Mouse (Mus musculus) lung, postnatal 0 days (tissue): ENCODE results near the gene Tusc2. TPM values are rescaled to one million over a fixed set of nuclear protein-coding genes. Genes with fewer than 3 reads are reported as not detected.
A peak's percentile ranks its signal among the peaks of the same experiment; 100 is the strongest.

Experiments used
- ATAC-seq: fragments of 200-750 bp; cut with Nextera tagmentation; 2 replicates; pipeline ENCODE4 v1.8.0; 2017; ENCODE audit warnings: moderate library complexity
- DNase-seq: peaks from one replicate; pipeline ENCODE4 v3.0.0-alpha.2; 2016; ENCODE audit warnings: low spot score
- H3K27ac ChIP-seq: fragments of 300-500 bp; sonication (generic); 2 replicates; pipeline ENCODE4 v1.5.1; 2014; ENCODE audit warnings: antibody characterized with exemption, mild to moderate bottlenecking, low read length, mixed read lengths
- H3K27me3 ChIP-seq: fragments of 300-500 bp; sonication (generic); replicated peaks from 2 replicates; pipeline ENCODE4 v1.6.1; 2014; ENCODE audit warnings: low read length, mixed read lengths; ENCODE audit not compliant: insufficient read depth
- H3K36me3 ChIP-seq: fragments of 300-500 bp; sonication (generic); 2 replicates; pipeline ENCODE4 v1.6.1; 2014; ENCODE audit warnings: low read length, mixed read lengths; ENCODE audit not compliant: insufficient read depth
- H3K4me1 ChIP-seq: fragments of 300-500 bp; sonication (generic); 2 replicates; pipeline ENCODE4 v1.6.1; 2014; ENCODE audit warnings: antibody characterized with exemption, low read depth, low read length, mixed read lengths; ENCODE audit not compliant: insufficient read depth
- H3K4me2 ChIP-seq: fragments of 300-500 bp; sonication (generic); replicated peaks from 2 replicates; pipeline ENCODE4 v1.6.1; 2014; ENCODE audit warnings: low read depth, mild to moderate bottlenecking, low read length, moderate library complexity, mixed read lengths
- H3K4me3 ChIP-seq: fragments of 300-500 bp; sonication (generic); 2 replicates; pipeline ENCODE4 v1.5.1; 2014; ENCODE audit warnings: low read depth, low read length
- H3K9ac ChIP-seq: fragments of 300-500 bp; sonication (generic); replicated peaks from 2 replicates; pipeline ENCODE4 v1.6.1; 2014; ENCODE audit warnings: low read depth, mild to moderate bottlenecking
- H3K9me3 ChIP-seq: fragments of 300-500 bp; sonication (generic); 2 replicates; pipeline ENCODE4 v1.6.1; 2016; ENCODE audit warnings: low read length, mixed read lengths
- CTCF ChIP-seq: IDR thresholded peaks from 2 replicates; pipeline ENCODE4 v1.5.1; 2016; ENCODE audit warnings: antibody characterized with exemption, mild to moderate bottlenecking
- EP300 ChIP-seq: IDR thresholded peaks from 2 replicates; pipeline ENCODE4 v1.6.1; 2016; ENCODE audit warnings: antibody characterized with exemption, mild to moderate bottlenecking, control low read depth
- WGBS: fragments of 180-500 bp; shearing (Covaris S2); extraction: QIAGEN DNeasy Blood & Tissue Kit; methylation state at CpG from one replicate; pipeline ENCODE4 v1.1.7; 2014; 5-methylcytosine and 5-hydroxymethylcytosine counted together
- polyA plus RNA-seq: library from polyadenylated mRNA; unstranded; fragments of >200 nt; fragmentation: Nextera tagmentation; extraction: Ambion mirVana; gene quantifications from 2 replicates; pipeline ENCODE4 v1.2.1, GENCODE M21; 2015

The Tusc2 gene
- polyA plus RNA-seq, 1 experiment from 2014 or later = 41.5 TPM

GRCm38 (mm10) chr9:107552690-107553393 is 10.2 kb upstream of the Tusc2 start:
- no peak overlapping the region for H3K9ac ChIP-seq
- H3K4me1 ChIP-seq = peaks cover 36% of the 10 kb centered on the region
- peaks cover 9% of the 10 kb centered on the region; the same call in 1 of the 2 replicates for H3K36me3 ChIP-seq
- no peak for ATAC-seq
- H3K27ac ChIP-seq = peak overlapping the region; percentile 82; the same call in 1 of the 2 replicates
- 75% methylated on average over 5 of the region's 5 CpGs for WGBS
- no peak for DNase-seq
- no peaks in the 10 kb centered on the region for H3K9me3 ChIP-seq
- TF ChIP-seq EP300 (no peak), CTCF (no peak)
- H3K4me3 ChIP-seq = no peak overlapping the region
- no peaks in the 10 kb centered on the region for H3K27me3 ChIP-seq
- H3K4me2 ChIP-seq = peak overlapping the region; percentile 78

DNA sequence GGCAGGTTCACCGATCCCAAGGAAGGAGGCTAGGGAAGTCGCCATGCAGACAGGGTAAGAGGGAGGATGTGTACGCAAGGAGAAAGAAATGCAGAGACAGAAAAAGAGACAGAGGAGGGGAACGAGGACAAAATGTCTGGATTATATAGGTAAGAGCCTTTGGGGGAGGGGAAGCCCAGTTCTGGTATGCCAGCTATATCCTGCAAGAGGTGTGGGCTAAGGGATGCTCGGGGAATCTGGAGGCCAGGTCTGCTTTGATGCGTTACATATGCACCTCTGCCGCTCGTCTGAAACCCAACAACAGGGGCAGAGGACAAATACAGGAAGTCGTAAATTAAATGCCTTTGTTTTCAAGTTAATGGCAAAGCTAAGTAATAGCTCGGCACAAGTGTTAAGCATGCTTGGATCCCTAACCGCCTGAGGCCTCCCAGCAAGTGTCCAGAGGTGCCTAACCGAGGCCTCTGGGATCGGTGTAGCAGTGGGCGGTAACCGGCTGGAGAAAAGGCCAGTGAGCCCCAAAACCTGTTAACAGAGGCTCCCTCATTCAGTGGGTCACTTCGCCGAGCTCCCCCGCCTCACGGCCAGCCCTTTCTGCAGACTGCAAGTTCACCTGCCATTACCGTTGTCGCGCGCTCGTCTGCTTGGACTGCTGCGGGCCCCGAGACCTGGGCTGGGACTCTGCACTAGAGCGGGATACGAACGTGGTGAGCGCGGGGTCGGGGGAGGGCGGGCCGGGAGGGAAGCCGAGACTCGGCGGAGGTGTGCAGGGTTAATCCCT is 9.3 kb upstream of the Tusc2 start:
- peaks cover 36% of the 10 kb centered on the region for H3K4me1 ChIP-seq
- H3K9ac ChIP-seq = peak overlapping the region; percentile 23; the same call in 1 of the 2 replicates
- peak overlapping the region; percentile 78 for H3K4me2 ChIP-seq
- 5% methylated on average over 36 of the region's 37 CpGs for WGBS
- ATAC-seq = peak; percentile 14
- peaks cover 18% of the 10 kb centered on the region; the same call in 1 of the 2 replicates for H3K36me3 ChIP-seq
- H3K27me3 ChIP-seq = no peaks in the 10 kb centered on the region
- H3K9me3 ChIP-seq = no peaks in the 10 kb centered on the region
- TF ChIP-seq EP300 (no peak), CTCF (no peak)
- peak overlapping the region; percentile 79 for H3K4me3 ChIP-seq
- DNase-seq = no peak
- peak overlapping the region; percentile 82 for H3K27ac ChIP-seq

GRCm38 (mm10) chr9:107554319-107554825 is 8.7 kb upstream of the Tusc2 start:
- peak overlapping the region; percentile 72 for H3K9ac ChIP-seq
- DNase-seq (peak; percentile 99), ATAC-seq (peak; percentile 90)
- H3K36me3 ChIP-seq = peaks cover 24% of the 10 kb centered on the region; the same call in 1 of the 2 replicates
- H3K4me1 ChIP-seq = peaks cover 36% of the 10 kb centered on the region
- peak overlapping the region; percentile 78 for H3K4me2 ChIP-seq
- peak; percentile 44; the same call in 1 of the 2 replicates for TF ChIP-seq CTCF
- TF ChIP-seq EP300 = no peak; the same call in 1 of the 2 replicates
- 3% methylated on average over 50 of the region's 53 CpGs for WGBS
- H3K27me3 ChIP-seq = no peaks in the 10 kb centered on the region
- H3K9me3 ChIP-seq = no peaks in the 10 kb centered on the region
- H3K4me3 ChIP-seq = peak overlapping the region; percentile 79
- H3K27ac ChIP-seq = peak overlapping the region; percentile 99

GRCm38 (mm10) chr9:107555031-107555457 is 8.0 kb upstream of the Tusc2 start:
- Histone ChIP-seq H3K36me3 (peaks cover 30% of the 10 kb centered on the region; the same call in 1 of the 2 replicates), H3K9me3 (no peaks in the 10 kb centered on the region), H3K4me1 (peaks cover 36% of the 10 kb centered on the region), H3K4me3 (peak overlapping the region; percentile 79), H3K9ac (peak overlapping the region; percentile 72), H3K27ac (peak overlapping the region; percentile 99), H3K27me3 (no peaks in the 10 kb centered on the region), H3K4me2 (peak overlapping the region; percentile 78)
- ATAC-seq (peak; percentile 29), DNase-seq (peak; percentile 96)
- WGBS = under 1% methylated on average over 22 of the region's 23 CpGs
- TF ChIP-seq CTCF = 0 out of 2 replicates have a peak, but pooled peaks have one; percentile 24
- 0 out of 2 replicates have a peak, but pooled peaks have one; percentile 17 for TF ChIP-seq EP300

GRCm38 (mm10) chr9:107555701-107556100 is 7.4 kb upstream of the Tusc2 start:
- Histone ChIP-seq H3K9ac (peak overlapping the region; percentile 72), H3K4me3 (peak overlapping the region; percentile 79), H3K4me1 (peaks cover 36% of the 10 kb centered on the region), H3K27ac (peak overlapping the region; percentile 99), H3K27me3 (no peaks in the 10 kb centered on the region), H3K9me3 (no peaks in the 10 kb centered on the region), H3K4me2 (peak overlapping the region; percentile 78), H3K36me3 (peaks cover 34% of the 10 kb centered on the region; the same call in 1 of the 2 replicates)
- ATAC-seq (no peak), DNase-seq (no peak)
- TF ChIP-seq CTCF = no peak
- no peak for TF ChIP-seq EP300
- 30% methylated on average over 2 of the region's 2 CpGs for WGBS
